Mouse (Mus musculus) adrenal gland (tissue): ENCODE results near the gene Ptpn23.
"Not testable (repeated sequence)": the region's sequence is repeated elsewhere in the genome, so short reads cannot be mapped to it uniquely, and the experiment has no call there.

Source experiments
- intact Hi-C: fragments of 180-260 bp; cut with DNase I; formaldehyde crosslinking; loops from one replicate; pipeline ENCODE4 v1.15.1; 2025

Gene Ptpn23

DNA sequence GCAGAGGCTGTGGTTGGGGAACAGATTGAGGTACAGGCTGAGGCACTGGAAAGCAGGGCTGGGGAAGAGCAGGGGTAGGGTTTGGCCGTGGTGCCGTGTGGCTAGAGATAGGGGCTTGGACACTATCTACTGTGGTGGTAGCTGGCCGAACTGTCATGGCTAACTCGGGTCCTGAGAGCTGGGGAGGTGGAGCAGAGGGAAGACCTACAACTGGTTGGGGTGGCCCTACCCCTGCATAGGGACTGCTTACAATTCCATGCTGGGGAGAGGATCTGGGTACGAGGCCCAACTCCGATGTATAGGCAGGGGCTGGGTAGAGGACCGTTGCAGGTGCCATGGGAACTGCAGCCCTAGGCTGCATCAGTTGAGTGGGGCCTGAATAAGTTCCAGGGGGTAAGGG, 20.0 kb downstream of the Ptpn23 start:
- intact Hi-C loops, result no loop called here

DNA sequence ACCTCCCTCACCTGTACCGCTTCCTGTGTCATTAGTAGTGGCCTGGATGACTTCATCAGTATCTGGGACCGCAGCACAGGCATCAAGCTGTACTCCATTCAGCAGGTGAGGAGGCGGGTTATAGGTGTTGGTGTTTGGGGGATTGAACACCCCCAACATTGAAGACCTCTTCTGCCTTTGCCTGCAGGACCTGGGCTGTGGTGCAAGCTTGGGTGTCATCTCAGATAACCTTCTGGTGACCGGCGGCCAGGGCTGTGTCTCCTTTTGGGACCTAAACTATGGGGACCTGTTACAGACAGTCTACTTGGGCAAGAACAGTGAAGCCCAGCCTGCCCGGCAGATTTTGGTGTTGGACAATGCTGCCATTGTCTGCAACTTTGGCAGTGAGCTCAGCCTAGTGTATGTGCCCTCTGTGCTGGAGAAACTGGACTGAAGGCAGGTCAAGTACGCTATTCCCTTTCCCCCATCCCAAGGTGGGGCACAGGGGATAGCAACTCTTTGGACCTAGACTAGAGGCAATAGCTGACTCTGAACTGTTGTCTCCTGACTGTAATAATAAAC, 23.6 kb downstream of the Ptpn23 start:
- intact Hi-C loops, result no loop called here

DNA sequence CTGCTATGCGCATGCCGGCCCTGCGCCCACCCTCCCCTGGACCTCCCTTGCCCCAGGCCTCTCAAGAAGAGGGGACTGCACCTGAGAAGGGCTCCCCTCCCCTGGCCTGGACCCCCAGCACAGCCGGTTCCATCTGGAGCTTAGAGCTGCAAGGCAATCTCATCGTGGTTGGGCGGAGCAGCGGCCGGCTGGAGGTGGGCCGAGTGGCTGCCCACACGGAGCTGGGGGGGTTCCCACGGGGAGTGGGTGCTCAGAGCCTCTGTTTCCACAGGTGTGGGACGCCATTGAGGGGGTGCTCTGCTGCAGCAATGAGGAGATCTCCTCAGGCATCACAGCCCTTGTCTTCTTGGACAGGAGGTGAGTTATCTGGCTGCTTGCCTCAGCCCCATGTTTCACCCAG, 26.7 kb downstream of the Ptpn23 start:
- intact Hi-C loops, result no loop called here

DNA sequence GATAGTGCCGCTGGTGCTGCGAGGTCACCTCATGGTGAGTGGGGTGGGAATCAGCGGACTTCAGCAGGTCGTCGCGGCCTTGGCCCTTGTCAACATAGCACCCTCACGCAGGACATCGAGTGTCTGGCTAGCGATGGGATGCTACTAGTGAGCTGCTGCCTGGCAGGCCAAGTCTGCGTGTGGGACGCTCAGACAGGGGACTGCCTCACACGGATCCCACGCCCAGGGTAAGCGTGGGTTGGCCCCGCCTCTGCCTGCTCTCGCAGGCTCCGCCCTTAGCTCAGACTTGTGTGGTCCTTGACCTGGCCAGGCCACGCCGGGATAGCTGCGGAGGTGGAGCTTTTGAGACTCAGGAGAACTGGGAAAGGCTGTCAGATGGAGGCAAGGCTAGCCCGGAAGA, 27.4 kb downstream of the Ptpn23 start:
- intact Hi-C loops, result no loop called here

DNA sequence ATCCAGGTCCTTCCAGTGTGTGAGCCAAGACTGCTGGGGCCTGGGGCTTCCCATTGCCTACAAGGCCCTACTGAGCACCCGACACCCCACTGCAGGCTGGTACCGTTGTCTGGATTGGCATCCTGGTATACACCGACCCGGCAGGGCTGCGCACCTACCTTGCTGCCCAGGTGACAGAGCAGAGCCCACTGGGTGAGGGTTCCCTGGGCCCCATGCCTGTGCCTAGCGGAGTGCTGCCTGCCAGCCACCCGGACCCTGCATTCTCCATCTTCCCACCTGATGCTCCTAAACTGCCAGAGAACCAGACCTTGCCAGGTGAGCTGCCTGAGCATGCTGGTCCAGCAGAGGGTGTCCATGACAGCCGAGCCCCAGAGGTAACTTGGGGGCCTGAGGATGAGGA, 28.7 kb downstream of the Ptpn23 start:
- intact Hi-C loops, result no loop called here

DNA sequence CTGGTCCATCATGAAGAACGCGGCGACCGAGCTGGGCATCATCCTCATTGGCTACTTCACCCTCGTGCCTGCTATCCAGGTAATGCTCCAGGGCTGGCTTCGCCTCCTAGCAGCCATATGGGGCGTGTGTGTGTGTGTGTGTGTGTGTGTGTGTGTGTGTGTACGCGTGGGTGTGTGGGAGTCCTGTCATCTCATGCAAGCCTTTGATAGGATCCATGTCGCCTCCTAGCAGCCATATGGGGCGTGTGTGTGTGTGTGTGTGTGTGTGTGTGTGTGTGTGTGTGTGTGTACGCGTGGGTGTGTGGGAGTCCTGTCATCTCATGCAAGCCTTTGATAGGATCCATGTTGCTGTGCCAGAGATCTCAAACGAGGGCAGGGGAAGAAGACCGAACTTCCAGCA, 30.4 kb downstream of the Ptpn23 start:
- intact Hi-C loops, result not testable (repeated sequence)

DNA sequence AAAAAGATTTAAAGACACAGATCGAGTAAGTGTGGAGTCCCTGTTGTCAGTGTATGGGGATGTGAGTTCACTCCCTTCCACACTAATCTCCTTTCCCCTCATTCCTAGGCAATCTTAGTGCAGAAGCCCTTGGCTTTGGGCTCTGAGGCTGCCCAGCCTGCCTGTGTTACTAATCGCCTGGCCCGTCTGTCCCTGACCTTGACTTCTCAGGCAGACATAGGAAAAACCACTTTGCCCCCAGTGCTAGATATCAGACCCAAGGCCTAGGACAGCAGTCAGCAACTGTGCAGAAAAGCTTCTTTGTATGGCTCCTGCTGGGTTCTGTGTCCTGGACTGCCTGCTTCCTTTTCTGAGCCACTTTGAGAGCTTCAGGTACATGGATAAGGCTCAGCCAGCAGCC, 32.3 kb downstream of the Ptpn23 start:
- intact Hi-C loops, result no loop called here

DNA sequence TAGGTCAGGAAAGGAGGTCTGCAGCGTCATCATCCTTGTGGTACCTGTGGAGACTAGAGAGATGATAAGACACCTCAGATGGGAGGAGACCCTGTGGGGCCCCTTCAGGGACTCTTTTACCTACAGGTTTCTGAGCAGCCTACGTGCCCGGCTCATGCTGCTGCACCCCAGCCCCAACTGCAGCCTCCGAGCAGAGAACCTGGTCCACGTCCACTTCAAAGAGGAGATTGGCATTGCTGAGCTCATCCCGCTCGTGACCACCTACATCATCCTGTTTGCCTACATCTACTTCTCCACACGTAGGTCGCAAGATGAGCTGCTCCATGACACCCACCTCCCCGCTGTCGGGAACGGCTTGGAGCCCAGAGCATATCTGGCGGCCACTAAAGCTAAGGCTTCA, 34.1 kb downstream of the Ptpn23 start:
- intact Hi-C loops, result loop anchor here (5.0 kb wide), 1 partner anchor 37 kb away; no protein-coding TSS in a partner anchor

DNA sequence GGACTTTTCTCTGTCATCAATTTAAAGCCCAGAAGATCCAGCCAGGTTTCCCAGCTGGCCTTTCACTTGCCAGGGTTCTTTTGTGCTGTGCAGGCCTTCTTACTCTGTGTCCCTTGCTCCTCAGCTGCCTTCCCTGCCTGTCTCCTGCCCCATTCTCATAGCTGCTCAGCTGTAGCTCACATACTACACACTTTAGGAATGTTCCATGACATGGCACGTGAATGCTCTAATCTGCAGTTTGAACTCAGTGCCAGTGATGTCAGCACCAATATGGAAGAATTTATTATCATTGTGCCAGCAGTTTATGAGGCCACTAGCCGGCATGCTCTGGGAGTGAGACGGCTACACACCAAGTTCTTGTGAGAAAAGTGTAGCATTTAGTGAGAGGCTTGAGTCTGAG, 38.2 kb downstream of the Ptpn23 start:
- intact Hi-C loops, result loop anchor here (5.0 kb wide), 1 partner anchor 33 kb away; no protein-coding TSS in a partner anchor

DNA sequence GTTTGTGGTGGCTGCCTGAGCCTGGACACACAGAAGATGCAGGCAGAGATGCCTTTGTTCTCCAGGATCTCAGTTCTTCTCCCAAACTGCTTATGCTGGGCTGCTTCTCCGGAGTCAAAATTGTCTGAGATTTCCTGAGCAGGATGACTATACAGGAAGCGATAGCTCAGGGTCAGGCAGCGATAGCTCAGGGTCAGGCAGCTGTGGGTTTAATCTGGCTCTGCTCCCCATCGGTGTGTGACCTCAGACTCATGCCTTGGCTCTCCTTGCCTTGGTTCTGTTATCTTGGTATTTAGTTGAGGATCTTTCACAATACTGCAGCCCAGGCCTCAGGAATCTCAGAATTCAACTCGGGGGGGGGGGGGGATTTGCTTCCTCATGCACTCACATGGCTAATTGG, 41.3 kb downstream of the Ptpn23 start:
- intact Hi-C loops, result no loop called here

DNA sequence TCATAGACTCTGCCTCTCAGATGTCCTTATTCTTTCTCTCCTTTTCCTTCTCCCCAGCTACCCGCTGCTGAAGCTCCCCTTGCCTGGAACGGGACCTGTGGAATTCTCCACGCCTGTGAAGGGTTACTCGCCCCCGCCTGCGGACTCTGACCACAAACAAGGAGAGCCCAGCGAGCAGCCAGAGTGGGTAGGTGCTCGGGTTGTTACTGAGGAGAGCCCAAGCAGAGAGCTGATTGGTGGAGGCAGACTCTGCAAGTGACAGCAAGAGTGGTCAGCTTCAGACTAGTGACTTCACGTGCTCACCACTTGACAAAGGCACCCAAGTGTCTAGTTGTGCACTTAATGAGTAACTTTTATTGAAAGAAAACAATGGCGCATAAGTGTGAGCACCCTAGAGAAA, 45.7 kb downstream of the Ptpn23 start:
- intact Hi-C loops, result no loop called here

DNA sequence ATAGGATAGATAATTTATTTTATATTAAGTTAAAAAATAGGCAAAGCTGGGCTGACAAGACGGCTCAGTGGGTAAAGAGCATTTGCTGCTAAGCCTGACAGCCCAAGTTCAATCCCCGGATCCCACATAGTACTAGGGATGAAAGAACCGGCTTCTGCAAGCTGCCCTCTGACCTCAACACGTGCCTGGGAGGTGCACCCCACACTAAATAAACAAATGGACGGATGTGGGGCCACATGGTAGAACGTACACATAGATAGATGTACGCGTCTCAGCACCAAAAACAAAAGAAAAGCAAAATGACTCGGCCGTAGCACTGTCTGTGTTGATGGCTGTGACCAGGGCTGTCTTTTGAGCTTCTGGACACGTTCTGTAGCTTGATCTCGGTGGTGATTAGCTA, 46.7 kb downstream of the Ptpn23 start:
- intact Hi-C loops, result no loop called here

DNA sequence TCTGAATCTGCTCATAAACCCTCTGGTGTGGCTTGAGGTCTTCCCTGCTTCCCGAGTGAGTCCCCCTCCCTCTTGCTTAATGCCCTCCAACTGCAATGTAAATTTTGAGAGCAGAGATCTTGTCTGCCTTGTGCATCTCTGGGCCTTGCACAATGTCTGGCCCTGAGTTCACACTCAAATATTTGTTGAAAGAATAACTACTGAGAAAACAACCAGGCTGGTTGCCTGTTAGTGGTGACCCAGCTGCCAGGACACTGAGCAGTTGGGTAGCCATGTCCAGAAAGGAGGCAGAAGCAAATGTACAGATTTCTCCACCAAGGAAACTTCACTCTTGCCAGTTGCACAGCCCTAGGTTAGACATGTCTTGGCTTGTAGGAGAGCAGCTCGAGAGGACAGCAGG, 49.7 kb downstream of the Ptpn23 start:
- intact Hi-C loops, result no loop called here

DNA sequence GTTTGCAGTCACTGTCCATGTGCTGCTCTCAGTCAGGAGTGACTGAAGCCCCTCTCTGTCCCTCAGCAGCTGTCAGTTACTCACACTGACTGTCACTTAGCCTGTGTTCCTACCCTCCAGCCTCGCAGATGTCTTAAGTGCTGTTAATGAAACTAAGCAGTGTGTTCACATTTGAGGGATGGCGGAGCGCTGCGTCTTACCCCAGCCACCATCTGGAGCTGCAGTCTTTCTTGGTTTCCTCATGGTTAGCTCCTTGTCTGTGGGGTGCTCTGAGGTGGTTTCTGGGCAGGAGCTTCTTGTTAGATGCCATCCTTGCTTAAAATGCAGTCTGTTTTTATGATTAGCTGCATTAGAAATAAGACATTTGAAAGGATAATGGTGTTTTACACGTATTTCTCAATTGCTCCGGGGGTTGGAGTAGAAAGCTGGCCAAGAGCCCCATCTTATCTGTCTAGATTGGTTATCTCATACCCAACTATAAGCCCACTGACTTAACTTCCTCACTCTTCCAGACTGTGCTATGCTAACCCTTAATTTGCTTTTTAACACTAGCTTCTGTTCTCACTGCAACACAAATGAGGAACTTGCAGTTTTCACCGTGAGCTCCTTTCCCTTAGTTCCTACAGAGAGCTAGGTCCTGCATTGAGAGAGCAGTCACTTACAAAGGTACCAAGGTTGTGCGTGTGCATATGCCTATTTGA, 55.9 kb downstream of the Ptpn23 start:
- intact Hi-C loops, result no loop called here

DNA sequence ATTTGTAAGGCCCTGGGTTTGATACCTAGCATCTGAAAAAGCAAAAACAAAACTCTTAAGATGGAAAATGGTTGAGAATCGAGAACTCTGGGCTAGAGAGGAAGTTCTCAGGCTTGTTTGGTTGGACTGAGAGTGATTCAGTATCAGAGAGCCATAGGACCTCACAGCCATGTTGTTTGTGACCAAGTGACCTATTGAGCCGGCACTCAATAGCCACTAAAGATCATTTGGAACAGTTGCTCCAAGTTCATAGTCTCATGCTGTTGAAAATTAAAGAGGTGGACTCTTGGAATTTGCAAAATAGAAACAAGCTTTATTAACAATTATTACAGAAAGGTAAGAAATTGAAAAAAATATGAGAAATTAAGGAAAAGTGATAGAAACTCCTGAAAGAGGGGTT, 56.7 kb downstream of the Ptpn23 start:
- intact Hi-C loops, result no loop called here

DNA sequence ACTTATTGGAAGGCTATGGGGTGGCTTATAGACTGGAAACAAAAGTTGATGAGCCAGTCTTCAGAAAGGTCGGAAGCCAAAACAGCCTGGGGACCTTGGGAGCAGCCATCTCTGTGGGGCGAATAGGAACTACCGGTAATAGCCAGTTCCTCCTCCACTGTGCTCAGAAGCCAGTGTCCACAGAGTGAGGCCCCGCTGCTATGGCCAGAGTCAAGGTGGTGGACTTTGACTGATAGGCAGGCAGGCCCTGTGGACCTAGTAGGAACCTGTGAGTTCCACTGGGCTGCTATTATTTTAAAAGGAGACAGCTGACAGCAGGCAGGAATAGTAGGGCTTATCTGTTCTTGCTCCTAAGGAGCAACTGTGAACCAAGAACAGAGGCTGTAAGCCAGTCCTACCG, 57.4 kb downstream of the Ptpn23 start:
- intact Hi-C loops, result no loop called here

DNA sequence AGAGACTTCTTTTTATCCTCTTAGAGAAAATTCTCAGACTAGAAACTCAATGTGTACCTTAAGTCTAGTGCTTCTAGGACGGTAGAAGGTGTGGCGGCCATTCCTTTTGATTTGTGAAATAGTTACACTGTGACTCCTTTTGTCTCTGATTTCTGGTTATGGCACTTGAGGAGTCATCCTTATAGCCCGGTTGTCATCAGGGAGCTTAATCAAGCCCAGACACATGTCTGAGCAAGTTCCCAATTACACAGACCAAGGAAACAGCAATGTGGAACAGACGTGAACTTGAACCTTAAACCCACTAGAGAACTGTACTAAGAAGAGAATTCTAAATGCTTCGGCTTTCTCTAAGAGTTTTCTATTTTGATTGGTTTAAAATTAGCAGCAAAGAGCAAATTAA, 57.8 kb downstream of the Ptpn23 start:
- intact Hi-C loops, result no loop called here

DNA sequence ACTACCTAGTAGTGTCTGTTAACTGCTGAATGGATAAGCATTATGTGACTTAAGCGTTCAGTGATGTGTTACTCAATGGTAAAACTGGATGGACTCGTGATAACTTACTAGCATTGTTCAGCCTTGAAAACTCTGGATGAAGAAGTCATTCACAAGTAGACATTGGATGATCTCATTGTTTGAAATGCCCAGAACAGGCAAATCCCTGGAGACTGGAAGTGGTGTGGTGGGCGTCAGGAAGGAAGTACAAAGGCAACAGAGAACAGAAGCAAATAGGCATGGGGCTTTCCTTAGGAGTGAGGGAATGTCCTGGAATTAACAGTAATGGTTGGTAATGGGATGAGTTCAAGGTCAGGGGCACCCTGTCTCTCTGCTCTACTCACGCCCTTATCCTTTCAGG, 59.1 kb downstream of the Ptpn23 start:
- intact Hi-C loops, result no loop called here

DNA sequence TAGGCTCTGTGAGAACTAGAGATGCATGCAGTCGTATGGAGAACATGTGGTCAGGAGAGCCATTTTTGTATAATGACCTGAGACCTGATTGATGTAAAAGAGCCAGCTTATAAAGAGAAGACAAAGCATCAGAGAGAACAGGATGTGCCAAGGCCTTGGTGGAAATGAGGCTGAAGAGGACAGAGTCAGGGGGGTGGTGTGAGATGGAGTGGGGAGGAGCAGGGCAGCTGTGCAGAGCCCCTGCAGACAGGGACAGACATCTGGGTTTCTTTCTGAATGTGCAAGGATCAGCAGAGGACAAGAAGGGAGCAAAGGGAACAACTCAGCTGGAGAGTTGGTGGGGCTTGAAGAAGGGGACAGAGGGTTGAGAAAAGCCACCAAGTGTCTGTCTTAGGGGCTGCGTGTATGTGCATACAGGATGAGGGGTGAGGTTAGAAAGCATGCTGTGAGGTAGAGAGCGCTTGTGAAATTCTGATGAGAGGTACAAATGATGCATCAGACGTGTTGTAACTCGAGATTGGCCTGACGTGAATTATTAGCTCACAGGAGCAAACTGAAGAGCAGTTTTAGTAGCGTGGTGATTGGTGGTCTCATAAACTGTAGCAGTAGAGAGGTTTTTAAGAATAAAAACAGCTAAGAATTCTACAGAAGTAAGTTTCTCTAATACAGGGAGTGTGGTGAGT, 62.8 kb downstream of the Ptpn23 start:
- intact Hi-C loops, result no loop called here

DNA sequence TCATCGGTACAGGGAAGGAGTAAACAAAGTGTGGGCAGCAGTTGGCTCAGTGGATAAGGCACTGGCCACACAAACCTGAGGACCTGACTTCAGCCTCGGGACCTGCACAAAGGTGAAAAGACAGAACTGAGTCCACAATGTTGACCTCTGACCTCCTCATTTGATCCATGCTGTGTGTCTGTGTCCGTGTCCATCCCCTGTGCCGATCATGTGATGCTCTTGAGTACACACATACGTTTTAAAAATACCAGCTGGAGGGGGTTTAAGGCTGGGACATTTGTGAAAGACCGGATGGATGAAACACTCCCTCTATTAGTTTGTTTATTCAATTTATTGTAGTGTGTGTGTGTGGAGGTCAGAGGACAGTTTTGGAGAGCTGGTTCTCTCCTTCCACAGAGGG, 64.2 kb downstream of the Ptpn23 start:
- intact Hi-C loops, result no loop called here

DNA sequence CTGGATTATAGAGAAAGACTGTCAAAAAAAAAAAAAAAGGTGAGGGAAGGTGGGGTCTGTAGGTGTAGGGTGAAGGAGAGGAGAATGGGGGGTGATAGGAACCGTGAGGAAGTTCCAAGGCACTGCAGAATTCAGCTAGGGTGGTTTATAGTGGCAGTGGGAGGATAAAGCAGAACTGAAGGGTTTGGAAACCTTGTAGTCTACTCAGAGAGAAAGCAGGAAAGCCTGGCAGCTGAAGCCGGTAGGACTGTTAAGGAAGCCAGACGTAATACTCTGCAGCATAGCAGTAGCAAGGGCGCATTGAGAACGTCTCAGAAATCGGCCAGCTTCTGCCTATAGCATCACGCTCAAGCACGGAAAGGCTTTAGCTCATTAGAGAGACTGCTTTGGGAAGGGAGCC, 66.0 kb downstream of the Ptpn23 start:
- intact Hi-C loops, result no loop called here

DNA sequence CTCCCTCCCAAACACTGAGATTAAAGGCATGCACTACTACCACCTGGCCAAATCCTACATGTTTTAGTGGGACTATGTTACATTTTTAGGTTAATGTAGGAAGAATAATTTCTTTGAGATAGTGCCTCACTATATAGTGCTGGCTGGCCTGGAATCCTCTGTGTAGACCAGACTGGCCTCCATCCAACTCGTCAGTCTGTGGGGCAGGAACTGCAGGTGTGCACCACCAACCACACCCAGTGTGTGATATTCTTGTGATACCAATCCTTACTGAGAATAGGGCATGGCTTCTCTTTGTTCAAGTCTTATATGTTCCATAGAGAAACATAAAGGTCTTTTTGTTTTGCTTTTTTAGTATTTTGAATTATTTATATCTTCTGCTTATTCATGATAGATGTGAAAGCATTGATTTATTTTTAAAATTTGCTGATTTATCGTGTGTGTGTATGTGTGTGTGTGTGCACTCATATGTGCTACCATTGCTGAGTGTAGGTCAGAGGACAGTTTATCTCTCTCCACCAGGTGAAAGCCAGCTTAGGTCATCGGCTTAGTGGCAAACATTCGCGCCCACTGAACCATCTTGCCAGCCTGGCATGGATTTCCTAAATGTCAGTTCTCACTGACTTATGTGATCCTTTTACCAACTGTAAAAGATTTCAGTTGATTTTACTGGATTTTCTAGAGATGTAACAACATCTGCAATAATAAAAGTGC, 67.8 kb downstream of the Ptpn23 start:
- intact Hi-C loops, result no loop called here
